Mouse (Mus musculus): Measurements from ENCODE around the gene Trnau1ap. TPM values are rescaled to one million over a fixed set of nuclear protein-coding genes. Genes with fewer than 3 reads are reported as not detected.
"Not testable (repeated sequence)": the region's sequence is repeated elsewhere in the genome, so short reads cannot be mapped to it uniquely, and the experiment has no call there.

The Trnau1ap gene
- polyA plus RNA-seq, 1 experiment from 2014 or later, result 71.8 TPM

- Histone ChIP-seq H3K4me3 (ENCODE audit: low read depth, low read length) (no peak overlapping the region), H3K27ac (ENCODE audit: low read depth) (no peak overlapping the region), H3K4me1 (ENCODE audit: insufficient read depth) (no peaks in the 10 kb centered on the region), H3K27me3 (ENCODE audit: insufficient read depth, low read length) (no peaks in the 10 kb centered on the region), H3K9me3 (ENCODE audit: low read depth, low read length) (no peaks in the 10 kb centered on the region), H3K36me3 (ENCODE audit: insufficient read depth) (peaks cover 41% of the 10 kb centered on the region), H3K9ac (no peak overlapping the region), H3K4me2 (no peak overlapping the region)
- no peak for ATAC-seq (ENCODE audit: insufficient read depth)
- peak; percentile 28; the same call in 1 of the 2 replicates for TF ChIP-seq CTCF (IDR thresholded peaks at IDR 0.05; ENCODE audit: low read depth)
- WGBS, result 84% methylated on average over 12 of the region's 12 CpGs
- no peak for DNase-seq
Observed at GRCm38 (mm10) chr4:132291624-132292335, 37.6 kb downstream of the Trnau1ap start.

DNA sequence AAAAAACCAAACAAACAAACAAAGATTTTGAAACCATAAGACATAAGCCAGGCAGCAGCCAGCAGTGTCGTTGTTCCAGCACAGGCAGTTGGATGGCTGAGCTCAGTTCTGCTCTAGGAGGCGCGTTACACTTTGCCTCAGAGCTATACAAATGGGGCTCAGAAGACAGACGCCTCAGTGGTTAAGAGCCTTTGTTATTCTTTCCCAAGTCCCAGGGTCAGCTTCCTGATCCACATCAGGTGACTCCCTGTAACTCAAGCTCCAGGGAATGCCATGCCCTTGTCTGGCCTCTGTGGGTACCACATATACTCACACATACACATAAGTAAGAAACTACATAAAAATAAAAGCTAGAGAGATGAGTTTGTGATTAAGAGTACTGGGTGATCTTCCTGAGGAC is 38.3 kb downstream of the Trnau1ap start:
- Histone ChIP-seq H3K9me3 (ENCODE audit: low read depth, low read length) (no peaks in the 10 kb centered on the region), H3K27me3 (ENCODE audit: insufficient read depth, low read length) (no peaks in the 10 kb centered on the region), H3K4me2 (no peak overlapping the region), H3K27ac (ENCODE audit: low read depth) (no peak overlapping the region), H3K36me3 (ENCODE audit: insufficient read depth) (peaks cover 47% of the 10 kb centered on the region), H3K4me1 (ENCODE audit: insufficient read depth) (no peaks in the 10 kb centered on the region), H3K4me3 (ENCODE audit: low read depth, low read length) (no peak overlapping the region), H3K9ac (no peak overlapping the region)
- TF ChIP-seq CTCF (IDR thresholded peaks at IDR 0.05; ENCODE audit: low read depth), result no peak
- whole genome bisulfite sequencing, result 90% methylated on average over 4 of the region's 4 CpGs
- no peak for DNase-seq
- ATAC-seq (ENCODE audit: insufficient read depth), result no peak

DNA sequence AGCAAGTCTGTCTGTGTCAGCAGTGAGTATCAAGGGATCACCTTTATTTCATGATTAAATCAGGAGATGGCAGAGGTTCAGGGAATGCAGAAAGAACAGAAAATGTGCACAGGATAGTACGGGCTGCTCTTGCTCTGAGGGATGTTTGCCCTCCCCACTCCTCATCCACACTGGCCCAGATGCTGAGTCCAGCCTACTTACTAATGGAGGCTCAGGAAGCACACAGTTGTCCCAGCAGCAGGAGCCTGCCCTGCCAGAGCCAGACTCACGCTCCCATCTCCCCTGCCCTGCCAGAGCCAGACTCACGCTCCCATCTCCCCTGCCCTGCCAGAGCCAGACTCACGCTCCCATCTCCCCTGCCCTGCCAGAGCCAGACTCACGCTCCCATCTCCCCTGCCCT is 40.5 kb downstream of the Trnau1ap start:
- WGBS, result 83% methylated on average over 3 of the region's 5 CpGs
- not testable (repeated sequence) for ATAC-seq (ENCODE audit: insufficient read depth); H3K9me3 ChIP-seq (ENCODE audit: low read depth, low read length); H3K4me2 ChIP-seq; H3K27ac ChIP-seq (ENCODE audit: low read depth); H3K27me3 ChIP-seq (ENCODE audit: insufficient read depth, low read length); H3K4me1 ChIP-seq (ENCODE audit: insufficient read depth); H3K9ac ChIP-seq; H3K4me3 ChIP-seq (ENCODE audit: low read depth, low read length); DNase-seq
- peaks cover 58% of the 10 kb centered on the region for H3K36me3 ChIP-seq (ENCODE audit: insufficient read depth)

- no peak for TF ChIP-seq CTCF (IDR thresholded peaks at IDR 0.05; ENCODE audit: low read depth)
- H3K36me3 ChIP-seq (ENCODE audit: insufficient read depth), result no peaks in the 10 kb centered on the region
- no peak overlapping the region; the same call in 1 of the 2 replicates for H3K9ac ChIP-seq
- peak overlapping the region; percentile 93 for H3K4me2 ChIP-seq
- no peaks in the 10 kb centered on the region for H3K9me3 ChIP-seq (ENCODE audit: low read depth, low read length)
- ATAC-seq (ENCODE audit: insufficient read depth), result no peak
- no peaks in the 10 kb centered on the region for H3K27me3 ChIP-seq (ENCODE audit: insufficient read depth, low read length)
- no peak overlapping the region for H3K27ac ChIP-seq (ENCODE audit: low read depth)
- no peak overlapping the region for H3K4me3 ChIP-seq (ENCODE audit: low read depth, low read length)
- 83% methylated on average over 3 of the region's 3 CpGs for WGBS
- DNase-seq, result no peak
- peaks cover 10% of the 10 kb centered on the region for H3K4me1 ChIP-seq (ENCODE audit: insufficient read depth)
Observed at GRCm38 (mm10) chr4:132275949-132276348, 53.4 kb downstream of the Trnau1ap start.

GRCm38 (mm10) chr4:132274156-132274862 is 55.0 kb downstream of the Trnau1ap start, which contains the start of gene Taf12:
TSS of gene Taf12 (plus strand) at chr4:132274375.
- Histone ChIP-seq H3K4me2 (peak within 1 kb of the TSS; percentile 93), H3K27me3 (ENCODE audit: insufficient read depth, low read length) (no peaks in the 10 kb centered on the region), H3K27ac (ENCODE audit: low read depth) (peak within 1 kb of the TSS; percentile 92), H3K9me3 (ENCODE audit: low read depth, low read length) (no peaks in the 10 kb centered on the region), H3K4me3 (ENCODE audit: low read depth, low read length) (peak within 1 kb of the TSS; percentile 81), H3K9ac (peak within 1 kb of the TSS; percentile 81), H3K4me1 (ENCODE audit: insufficient read depth) (peaks cover 10% of the 10 kb centered on the region), H3K36me3 (ENCODE audit: insufficient read depth) (no peaks in the 10 kb centered on the region)
- TF ChIP-seq CTCF (IDR thresholded peaks at IDR 0.05; ENCODE audit: low read depth), result no peak
- WGBS, result under 1% methylated on average over 48 of the region's 48 CpGs
- ATAC-seq (ENCODE audit: insufficient read depth) (peak; percentile 83), DNase-seq (peak; percentile 98)

DNA sequence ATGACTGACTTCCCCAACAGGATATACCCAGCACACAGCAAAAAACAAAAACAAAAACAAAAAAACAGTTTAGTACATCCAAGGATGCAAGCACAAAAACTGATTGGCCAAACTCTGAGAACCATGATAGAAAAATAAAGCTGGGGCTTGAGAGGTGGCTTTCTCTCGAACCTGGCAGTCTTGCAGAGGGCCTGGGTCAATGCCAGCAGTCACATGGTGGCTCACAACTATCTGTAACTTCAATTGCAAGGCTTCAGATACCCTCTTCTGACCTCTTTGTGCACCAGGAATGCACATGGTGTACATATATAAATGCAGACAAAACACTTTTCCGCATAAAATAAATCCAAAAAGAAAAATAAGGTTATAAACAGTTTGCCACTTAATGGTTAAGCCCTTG is 56.2 kb downstream of the Trnau1ap start:
- no peaks in the 10 kb centered on the region for H3K36me3 ChIP-seq (ENCODE audit: insufficient read depth)
- ATAC-seq (ENCODE audit: insufficient read depth) (no peak), DNase-seq (peak; percentile 37)
- H3K4me2 ChIP-seq, result peak overlapping the region; percentile 93
- H3K9me3 ChIP-seq (ENCODE audit: low read depth, low read length), result no peaks in the 10 kb centered on the region
- H3K27me3 ChIP-seq (ENCODE audit: insufficient read depth, low read length), result no peaks in the 10 kb centered on the region
- TF ChIP-seq CTCF (IDR thresholded peaks at IDR 0.05; ENCODE audit: low read depth), result no peak
- H3K4me3 ChIP-seq (ENCODE audit: low read depth, low read length), result peak overlapping the region; percentile 81
- no peak overlapping the region for H3K27ac ChIP-seq (ENCODE audit: low read depth)
- WGBS, result 59% methylated on average over 2 of the region's 2 CpGs
- H3K9ac ChIP-seq, result peak overlapping the region; percentile 81; the same call in 1 of the 2 replicates
- peaks cover 10% of the 10 kb centered on the region for H3K4me1 ChIP-seq (ENCODE audit: insufficient read depth)
